Mouse (Mus musculus): Measurements from ENCODE around the gene Donson.
"Not testable (repeated sequence)": the region's sequence is repeated elsewhere in the genome, so short reads cannot be mapped to it uniquely, and the experiment has no call there.

The Donson gene

GRCm38 (mm10) chr16:91645995-91646602, 42.5 kb downstream of the Donson start:
- in situ Hi-C loops (cut with MboI; ENCODE audit: low sequenced_read_pairs) = no loop called here

- in situ Hi-C loops (cut with MboI; ENCODE audit: low sequenced_read_pairs) = not testable (repeated sequence)
Measured at GRCm38 (mm10) chr16:91645420-91645819, 43.1 kb downstream of the Donson start.

GRCm38 (mm10) chr16:91644901-91645300, 43.7 kb downstream of the Donson start:
- in situ Hi-C loops (cut with MboI; ENCODE audit: low sequenced_read_pairs) = no loop called here

- in situ Hi-C loops (cut with MboI; ENCODE audit: low sequenced_read_pairs) = no loop called here
Measured at GRCm38 (mm10) chr16:91640171-91640570, 48.4 kb downstream of the Donson start.

GRCm38 (mm10) chr16:91639636-91640035, 48.9 kb downstream of the Donson start:
- in situ Hi-C loops (cut with MboI; ENCODE audit: low sequenced_read_pairs) = no loop called here

- in situ Hi-C loops (cut with MboI; ENCODE audit: low sequenced_read_pairs) = no loop called here
Measured at GRCm38 (mm10) chr16:91639161-91639560, 49.4 kb downstream of the Donson start.

- in situ Hi-C loops (cut with MboI; ENCODE audit: low sequenced_read_pairs) = no loop called here
Measured at GRCm38 (mm10) chr16:91633641-91634040, 54.9 kb downstream of the Donson start.

- in situ Hi-C loops (cut with MboI; ENCODE audit: low sequenced_read_pairs) = no loop called here
Measured at GRCm38 (mm10) chr16:91632940-91633339, 55.6 kb downstream of the Donson start.

- in situ Hi-C loops (cut with MboI; ENCODE audit: low sequenced_read_pairs) = no loop called here
Measured at GRCm38 (mm10) chr16:91632439-91632838, 56.1 kb downstream of the Donson start.

GRCm38 (mm10) chr16:91630584-91630983, 58.0 kb downstream of the Donson start:
- in situ Hi-C loops (cut with MboI; ENCODE audit: low sequenced_read_pairs) = no loop called here

- in situ Hi-C loops (cut with MboI; ENCODE audit: low sequenced_read_pairs) = no loop called here
Measured at GRCm38 (mm10) chr16:91629749-91630148, 58.8 kb downstream of the Donson start.

GRCm38 (mm10) chr16:91628673-91629072, 59.9 kb downstream of the Donson start:
- in situ Hi-C loops (cut with MboI; ENCODE audit: low sequenced_read_pairs) = no loop called here

GRCm38 (mm10) chr16:91627831-91628230, 60.7 kb downstream of the Donson start:
- in situ Hi-C loops (cut with MboI; ENCODE audit: low sequenced_read_pairs) = no loop called here

Data from CH12F3 (cell line).